Mouse (Mus musculus) liver, embryonic 13.5 days (tissue): ENCODE measurements around the gene Acoxl. TPM values are rescaled to one million over a fixed set of nuclear protein-coding genes. Genes with fewer than 3 reads are reported as not detected.

ENCODE experiments used
- ATAC-seq: fragments of 200-750 bp; cut with Nextera tagmentation; 2 replicates; pipeline ENCODE4 v1.8.0; 2017; ENCODE audit warnings: low read depth, mild to moderate bottlenecking, moderate number of reproducible peaks, moderate library complexity
- DNase-seq: peaks from one replicate; pipeline ENCODE4 v3.0.0; 2022
- H3K27ac ChIP-seq: fragments of 300-500 bp; sonication (generic); 2 replicates; pipeline ENCODE4 v1.5.1; 2015; ENCODE audit warnings: moderate library complexity, mild to moderate bottlenecking, inconsistent platforms
- H3K27me3 ChIP-seq: fragments of 300-500 bp; sonication (generic); 2 replicates; pipeline ENCODE4 v1.6.1; 2015; ENCODE audit warnings: mild to moderate bottlenecking, inconsistent platforms
- H3K36me3 ChIP-seq: fragments of 300-500 bp; sonication (generic); 2 replicates; pipeline ENCODE4 v1.6.1; 2015; ENCODE audit warnings: mild to moderate bottlenecking, inconsistent platforms
- H3K4me1 ChIP-seq: fragments of 300-500 bp; sonication (generic); replicated peaks from 2 replicates; pipeline ENCODE4 v1.6.1; 2015; ENCODE audit warnings: inconsistent platforms
- H3K4me2 ChIP-seq: fragments of 300-500 bp; sonication (generic); 2 replicates; pipeline ENCODE4 v1.6.1; 2015; ENCODE audit warnings: inconsistent platforms, mild to moderate bottlenecking, moderate library complexity
- H3K4me3 ChIP-seq: fragments of 300-500 bp; sonication (generic); replicated peaks from 2 replicates; pipeline ENCODE4 v1.5.1; 2015; ENCODE audit warnings: mild to moderate bottlenecking, inconsistent platforms
- H3K9ac ChIP-seq: fragments of 300-500 bp; sonication (generic); 2 replicates; pipeline ENCODE4 v1.6.1; 2015; ENCODE audit warnings: mild to moderate bottlenecking, inconsistent platforms
- H3K9me3 ChIP-seq: fragments of 300-500 bp; sonication (generic); replicated peaks from 2 replicates; pipeline ENCODE4 v1.6.1; 2016; ENCODE audit warnings: inconsistent platforms
- whole genome bisulfite sequencing: fragments of 180-500 bp; shearing (Covaris S2); methylation state at CpG from one replicate; pipeline ENCODE4 v1.1.7; 2015; ENCODE audit not compliant: insufficient replicate concordance; 5-methylcytosine and 5-hydroxymethylcytosine counted together
- polyA plus RNA-seq: library from polyadenylated mRNA; unstranded; fragments of >200 nt; fragmentation: Nextera tagmentation; extraction: Ambion mirVana; gene quantifications from 2 replicates; pipeline ENCODE4 v1.2.1, GENCODE M21; 2015

Acoxl gene
- polyA plus RNA-seq, result not detected in 2 replicates

DNA sequence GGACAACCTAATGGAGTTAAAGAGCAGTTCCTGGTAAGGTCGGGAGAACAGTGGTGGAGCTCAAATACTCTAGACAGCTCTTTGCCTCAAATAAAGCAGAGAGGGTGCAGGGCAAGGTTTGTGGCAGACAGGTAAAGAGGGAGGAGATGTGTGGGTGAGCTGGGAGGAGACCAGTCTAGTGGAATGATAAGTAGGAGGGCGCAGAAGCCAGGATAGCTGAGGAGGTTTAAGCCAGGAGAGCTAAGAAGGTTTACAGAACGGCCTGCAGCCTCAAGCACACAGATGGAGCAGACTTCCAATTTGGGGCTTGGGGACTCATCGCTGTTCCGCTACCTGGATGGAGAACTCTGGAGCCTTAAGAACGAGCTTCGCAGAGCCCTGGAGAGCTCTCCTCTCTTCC, at the start of gene Acoxl:
Acoxl (plus strand) TSS at position 301 of the 400 bp plus-strand sequence.
- H3K36me3 ChIP-seq, result no peaks in the 10 kb centered on the region
- DNase-seq (no peak), ATAC-seq (no peak)
- no peak within 1 kb of the TSS for H3K9ac ChIP-seq
- H3K4me3 ChIP-seq, result no peak within 1 kb of the TSS
- no peaks in the 10 kb centered on the region for H3K9me3 ChIP-seq
- peaks cover 69% of the 10 kb centered on the region for H3K27me3 ChIP-seq
- H3K4me2 ChIP-seq, result no peak within 1 kb of the TSS
- no peaks in the 10 kb centered on the region for H3K4me1 ChIP-seq
- 55% methylated on average over 7 of the region's 7 CpGs for WGBS
- no peak within 1 kb of the TSS for H3K27ac ChIP-seq

DNA sequence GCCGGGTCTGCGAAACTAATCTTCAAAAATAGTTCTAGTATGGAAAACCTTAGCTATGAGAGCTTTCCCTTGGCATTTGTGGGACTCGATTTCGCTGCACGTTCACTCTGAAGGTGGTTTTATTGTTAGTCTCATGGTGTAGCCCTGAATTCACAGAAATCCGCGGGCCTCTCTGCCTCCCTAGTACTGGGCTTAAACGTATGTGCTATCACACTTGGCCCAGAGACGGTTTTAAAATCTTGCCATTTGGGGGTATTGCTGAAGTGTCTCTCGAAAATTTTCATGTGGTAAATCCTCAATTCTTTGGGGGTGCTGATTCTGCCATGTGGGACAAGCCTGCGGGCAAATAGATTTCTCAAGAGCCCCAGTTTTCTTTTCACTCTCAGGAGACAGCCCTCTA, 49.5 kb upstream of the Acoxl start:
- H3K9ac ChIP-seq, result peak overlapping the region; percentile 77
- WGBS, result 3% methylated on average over 11 of the region's 11 CpGs
- peak overlapping the region; percentile 70 for H3K27ac ChIP-seq
- H3K4me3 ChIP-seq, result peak overlapping the region; percentile 78
- H3K27me3 ChIP-seq, result no peaks in the 10 kb centered on the region
- H3K4me1 ChIP-seq, result peaks cover 36% of the 10 kb centered on the region
- H3K9me3 ChIP-seq, result no peaks in the 10 kb centered on the region
- ATAC-seq (peak; percentile 51), DNase-seq (peak; percentile 13)
- peak overlapping the region; percentile 75 for H3K4me2 ChIP-seq
- no peaks in the 10 kb centered on the region for H3K36me3 ChIP-seq

DNA sequence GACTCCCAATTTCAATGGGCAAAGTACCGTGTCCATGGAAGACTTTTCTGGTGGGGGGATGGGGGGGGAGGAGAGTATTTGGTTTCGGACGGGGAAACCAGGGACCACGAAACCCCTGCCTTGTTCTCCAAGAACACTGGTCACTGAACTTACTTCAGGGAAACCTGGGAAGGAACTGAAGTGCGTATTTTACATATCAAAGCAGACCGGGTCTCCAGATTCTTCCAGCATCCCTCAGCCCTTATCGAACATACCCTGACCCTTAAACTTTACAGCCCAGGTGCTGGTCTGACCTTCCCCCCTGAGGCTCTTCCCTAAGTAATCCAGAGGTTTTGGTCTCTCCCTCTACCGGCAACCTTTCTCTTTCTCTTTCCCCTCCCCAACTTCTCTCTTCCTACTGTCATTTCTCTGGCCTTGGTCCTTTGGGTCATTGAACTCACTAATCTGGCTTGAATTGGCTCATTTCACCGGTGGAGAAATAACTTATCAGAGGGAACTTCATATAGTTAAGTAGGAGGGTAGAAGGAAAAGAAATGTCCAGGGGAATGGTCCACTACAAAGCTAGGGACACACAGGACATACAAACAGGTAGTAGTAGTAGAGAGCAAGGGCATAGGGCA, 48.9 kb upstream of the Acoxl start:
- Histone ChIP-seq H3K9me3 (no peaks in the 10 kb centered on the region), H3K4me2 (peak overlapping the region; percentile 75), H3K27me3 (no peaks in the 10 kb centered on the region), H3K36me3 (no peaks in the 10 kb centered on the region), H3K27ac (peak overlapping the region; percentile 70; the same call in 1 of the 2 replicates), H3K9ac (peak overlapping the region; percentile 77), H3K4me3 (peak overlapping the region; percentile 78), H3K4me1 (peaks cover 36% of the 10 kb centered on the region)
- no peak for DNase-seq
- ATAC-seq, result no peak
- 27% methylated on average over 9 of the region's 9 CpGs for WGBS

DNA sequence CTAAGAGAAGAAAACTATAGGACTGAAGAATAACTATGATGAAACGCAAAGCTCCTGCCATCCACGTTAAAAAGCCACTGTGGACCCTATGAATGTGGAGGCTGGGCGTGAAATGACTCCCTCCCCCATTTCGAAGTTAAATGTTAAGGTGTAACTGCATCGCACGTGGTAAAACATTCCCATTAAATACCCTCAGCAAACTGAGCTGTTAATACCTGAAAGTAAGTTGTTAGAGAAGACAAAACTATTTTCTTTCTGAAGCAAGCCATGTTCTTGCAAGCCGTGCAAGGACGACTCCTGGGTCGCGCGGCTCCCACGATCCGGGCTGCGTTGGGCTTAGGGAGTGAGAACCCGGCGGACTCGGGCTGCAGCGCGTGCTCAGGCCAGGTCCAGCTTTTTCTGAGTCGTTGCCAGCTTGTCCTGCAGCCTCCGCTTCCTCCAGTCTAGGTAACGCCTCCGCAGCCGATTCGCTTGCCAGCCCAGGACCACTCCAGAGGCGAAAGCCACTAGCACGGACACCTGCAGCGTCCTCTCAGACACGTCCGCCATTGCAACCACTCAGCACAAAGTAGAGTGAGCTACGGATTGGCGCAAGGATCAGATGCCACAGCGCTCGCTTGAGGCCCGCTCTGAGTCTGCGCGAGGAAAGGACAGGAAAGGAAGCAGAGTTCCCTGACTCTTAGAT, 46.6 kb upstream of the Acoxl start, which contains the start of gene Mtln:
Mtln (minus strand) TSS at position 570 of the 685 bp plus-strand sequence.
- H3K4me1 ChIP-seq, result peaks cover 36% of the 10 kb centered on the region
- DNase-seq (peak; percentile 81), ATAC-seq (peak; percentile 92)
- peak within 1 kb of the TSS; percentile 80 for H3K9ac ChIP-seq
- peak within 1 kb of the TSS; percentile 75 for H3K4me3 ChIP-seq
- H3K4me2 ChIP-seq, result peak within 1 kb of the TSS; percentile 75
- H3K9me3 ChIP-seq, result no peaks in the 10 kb centered on the region
- H3K36me3 ChIP-seq, result no peaks in the 10 kb centered on the region
- H3K27me3 ChIP-seq, result no peaks in the 10 kb centered on the region
- H3K27ac ChIP-seq, result peak within 1 kb of the TSS; percentile 60
- 2% methylated on average over 37 of the region's 37 CpGs for WGBS

DNA sequence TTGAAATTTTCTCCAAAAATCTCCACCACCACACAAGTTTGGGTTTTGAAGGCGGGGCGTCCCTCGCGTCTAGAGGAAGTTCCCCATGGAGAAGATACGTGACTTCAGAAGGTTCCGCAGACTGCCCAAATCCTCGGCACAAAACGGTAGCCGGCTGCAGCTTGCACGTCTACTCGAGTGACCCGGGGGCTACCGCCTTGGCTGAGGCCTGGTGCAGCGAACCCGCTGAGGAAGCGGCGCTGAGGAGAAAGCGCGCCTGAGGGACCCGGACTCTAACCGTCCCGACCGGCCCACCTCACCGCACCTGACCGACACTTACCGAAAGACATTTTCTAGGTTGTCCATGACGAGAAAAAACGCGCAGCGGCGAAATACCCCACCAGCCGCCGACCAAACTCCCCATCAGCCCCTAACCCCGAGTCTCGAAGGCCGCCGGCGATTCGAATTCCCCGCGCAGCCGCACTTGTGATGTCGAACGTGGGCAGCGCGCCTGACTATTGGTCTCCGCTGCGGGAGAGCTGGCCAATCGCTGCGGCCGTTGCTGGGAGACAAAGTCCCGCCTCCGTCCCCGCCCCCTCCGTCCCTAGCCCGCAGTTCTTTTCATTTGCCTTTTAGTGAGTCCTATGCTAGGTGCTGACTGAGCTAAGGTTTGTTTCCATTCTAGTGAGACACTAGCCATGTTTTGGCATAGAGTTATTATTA, 7.1 kb upstream of the Acoxl start, which contains the start of gene Bub1:
Bub1 (minus strand) TSS at position 465 of the 702 bp plus-strand sequence.
- Histone ChIP-seq H3K4me1 (peaks cover 14% of the 10 kb centered on the region), H3K27me3 (peaks cover 13% of the 10 kb centered on the region; the same call in 1 of the 2 replicates), H3K27ac (peak within 1 kb of the TSS; percentile 56; the same call in 1 of the 2 replicates), H3K36me3 (peaks cover 9% of the 10 kb centered on the region), H3K9ac (peak within 1 kb of the TSS; percentile 86), H3K9me3 (no peaks in the 10 kb centered on the region), H3K4me2 (peak within 1 kb of the TSS; percentile 82), H3K4me3 (peak within 1 kb of the TSS; percentile 84)
- ATAC-seq (peak; percentile 98), DNase-seq (peak; percentile 85)
- under 1% methylated on average over 56 of the region's 56 CpGs for WGBS

DNA sequence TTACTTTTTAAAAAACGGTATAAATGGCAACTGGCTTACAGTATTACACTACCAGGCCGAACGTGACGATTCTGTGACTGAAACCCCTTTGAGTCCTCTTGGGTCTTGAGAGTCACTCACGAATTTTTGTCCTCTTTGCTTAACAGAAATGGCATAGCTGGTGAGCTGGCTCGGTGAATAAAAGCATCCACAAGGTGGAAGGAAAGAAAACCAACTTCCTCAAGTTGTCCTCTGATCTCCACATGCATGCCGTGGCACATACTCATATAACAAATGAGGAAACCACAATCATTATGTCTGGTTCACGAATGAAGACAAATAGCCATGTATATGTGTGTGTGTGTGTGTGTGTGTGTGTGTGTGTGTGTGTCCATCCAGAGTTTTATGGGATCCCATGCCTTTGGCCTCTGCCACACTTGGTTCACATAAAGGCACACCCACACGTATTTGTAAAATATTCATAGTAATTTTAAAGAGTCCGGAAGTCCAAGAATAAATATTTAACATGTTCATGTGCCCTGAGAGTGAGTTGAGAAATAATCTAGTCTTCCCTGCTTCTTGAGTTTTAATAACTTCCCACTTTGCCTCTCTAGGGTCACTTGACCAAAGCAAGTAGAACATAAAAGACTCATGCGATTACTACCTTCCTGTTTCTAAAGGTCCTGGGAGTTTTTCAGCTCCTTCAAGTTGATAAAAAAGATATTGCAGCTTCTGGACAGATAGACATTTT, 6.4 kb upstream of the Acoxl start:
- Histone ChIP-seq H3K27ac (no peak overlapping the region), H3K4me2 (peak overlapping the region; percentile 82), H3K4me3 (peak overlapping the region; percentile 84), H3K27me3 (peaks cover 19% of the 10 kb centered on the region), H3K9ac (peak overlapping the region; percentile 63), H3K4me1 (peaks cover 14% of the 10 kb centered on the region), H3K9me3 (no peaks in the 10 kb centered on the region), H3K36me3 (peaks cover 4% of the 10 kb centered on the region)
- WGBS, result 30% methylated on average over 11 of the region's 11 CpGs
- ATAC-seq (peak; percentile 4; the same call in 1 of the 2 replicates), DNase-seq (no peak)

DNA sequence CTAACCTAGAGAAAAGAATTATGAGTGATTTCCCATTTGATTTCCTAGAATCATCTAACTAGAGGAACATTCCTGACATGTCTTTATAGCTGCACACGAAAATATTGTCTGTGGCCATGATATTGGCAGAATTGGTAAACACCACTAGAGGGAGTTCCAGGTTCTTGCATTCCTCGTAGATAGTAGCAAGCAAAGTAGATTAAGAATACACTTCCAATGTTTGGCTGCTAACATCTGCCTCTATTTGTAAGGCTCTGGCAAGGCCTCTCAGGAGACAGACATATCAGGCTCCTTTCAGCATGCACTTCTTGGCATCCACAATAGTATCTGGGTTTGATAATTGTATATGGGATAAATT, 5.9 kb upstream of the Acoxl start:
- no peak overlapping the region for H3K9ac ChIP-seq
- DNase-seq (peak; percentile 6), ATAC-seq (no peak)
- H3K4me3 ChIP-seq, result no peak overlapping the region
- peaks cover 2% of the 10 kb centered on the region; the same call in 1 of the 2 replicates for H3K36me3 ChIP-seq
- no peaks in the 10 kb centered on the region for H3K9me3 ChIP-seq
- peaks cover 14% of the 10 kb centered on the region for H3K4me1 ChIP-seq
- peaks cover 24% of the 10 kb centered on the region for H3K27me3 ChIP-seq
- 7% methylated on average over 2 of the region's 2 CpGs for WGBS
- no peak overlapping the region for H3K4me2 ChIP-seq
- no peak overlapping the region for H3K27ac ChIP-seq

DNA sequence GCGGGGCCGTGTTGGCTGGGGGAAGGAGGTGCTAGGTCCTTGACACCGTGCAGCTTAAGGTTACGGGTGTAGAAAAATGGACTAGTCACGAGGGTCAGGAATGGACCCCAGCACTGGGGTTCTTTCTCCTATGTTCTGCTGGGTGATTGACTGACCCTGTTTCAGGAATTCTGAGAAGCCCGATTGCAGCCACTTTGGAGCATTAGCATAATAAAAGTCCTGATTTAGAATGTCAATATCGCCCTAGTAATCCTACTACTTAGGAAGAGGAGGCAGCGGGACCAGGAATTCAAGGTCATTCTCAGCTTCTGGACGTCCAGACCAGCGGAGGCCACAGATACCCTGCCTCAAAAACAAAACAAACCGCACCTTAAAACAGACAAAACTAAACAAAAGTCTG, 749 bp downstream of the Acoxl start:
- Histone ChIP-seq H3K4me3 (no peak overlapping the region), H3K27ac (no peak overlapping the region), H3K9me3 (no peaks in the 10 kb centered on the region), H3K4me1 (no peaks in the 10 kb centered on the region), H3K4me2 (no peak overlapping the region), H3K36me3 (no peaks in the 10 kb centered on the region), H3K9ac (no peak overlapping the region), H3K27me3 (peaks cover 65% of the 10 kb centered on the region)
- 18% methylated on average over 11 of the region's 11 CpGs for WGBS
- DNase-seq, result no peak
- no peak for ATAC-seq

DNA sequence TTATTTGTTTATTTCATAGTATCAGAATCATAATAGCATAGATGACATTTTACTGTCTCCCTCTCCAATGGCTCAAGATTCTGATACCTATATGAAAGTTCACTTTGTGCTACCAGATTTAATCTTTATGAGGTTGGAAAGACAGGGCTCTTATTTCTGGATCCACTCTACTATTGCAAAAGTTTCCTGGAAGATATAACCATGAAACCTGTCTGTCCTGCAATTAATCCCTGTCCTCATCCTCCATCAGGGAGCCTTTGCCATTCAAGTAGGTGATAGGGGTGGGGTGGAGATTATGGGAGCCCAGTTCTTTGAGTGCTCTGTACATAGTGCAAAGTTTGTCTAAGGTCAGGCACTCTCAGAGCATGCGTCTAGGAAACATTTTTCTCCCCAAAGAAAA, 2.7 kb downstream of the Acoxl start:
- ATAC-seq (no peak), DNase-seq (no peak)
- Histone ChIP-seq H3K4me1 (no peaks in the 10 kb centered on the region), H3K9ac (no peak overlapping the region), H3K36me3 (no peaks in the 10 kb centered on the region), H3K9me3 (no peaks in the 10 kb centered on the region), H3K27ac (no peak overlapping the region), H3K27me3 (peaks cover 57% of the 10 kb centered on the region), H3K4me2 (no peak overlapping the region), H3K4me3 (no peak overlapping the region)
- WGBS, result 57% methylated on average over 1 of the region's 1 CpGs

DNA sequence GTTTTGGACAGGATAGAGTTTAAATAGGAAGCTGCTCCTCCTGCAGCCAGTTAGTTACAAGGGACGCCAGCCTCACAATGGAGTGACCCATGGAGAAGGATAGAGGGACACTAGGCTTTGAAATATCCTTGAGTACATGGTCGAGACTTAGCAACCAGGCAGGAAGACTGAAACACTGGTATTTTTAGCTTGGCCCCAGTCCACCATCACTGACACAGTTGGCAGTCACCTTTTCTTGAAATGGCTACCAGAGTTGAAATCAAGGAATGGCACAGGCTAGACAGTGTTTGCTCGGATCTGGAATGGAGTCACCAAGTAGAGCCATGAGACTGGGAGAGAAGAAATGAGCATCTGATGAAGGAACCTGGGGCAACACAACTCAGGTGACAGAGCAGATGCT, 3.7 kb downstream of the Acoxl start:
- Histone ChIP-seq H3K36me3 (no peaks in the 10 kb centered on the region), H3K4me1 (no peaks in the 10 kb centered on the region), H3K4me2 (no peak overlapping the region), H3K27ac (no peak overlapping the region), H3K4me3 (no peak overlapping the region), H3K9ac (no peak overlapping the region), H3K9me3 (no peaks in the 10 kb centered on the region), H3K27me3 (peaks cover 53% of the 10 kb centered on the region)
- WGBS, result 40% methylated on average over 3 of the region's 3 CpGs
- no peak for DNase-seq
- ATAC-seq, result no peak
